Mouse (Mus musculus) retina, embryonic 14.5 days (tissue): ENCODE data around the gene Zbed4.
"Not testable (repeated sequence)": the region's sequence is repeated elsewhere in the genome, so short reads cannot be mapped to it uniquely, and the experiment has no call there.

Experiments
- DNase-seq: peaks from one replicate; pipeline ENCODE4 v3.0.0-alpha.2; 2015; ENCODE audit warnings: low spot score

Zbed4 gene

GRCm38 (mm10) chr15:88751564-88752402 lies at the start of gene Zbed4:
Zbed4 (plus strand) TSS chr15:88751660.
- peak; percentile 63 for DNase-seq

DNA sequence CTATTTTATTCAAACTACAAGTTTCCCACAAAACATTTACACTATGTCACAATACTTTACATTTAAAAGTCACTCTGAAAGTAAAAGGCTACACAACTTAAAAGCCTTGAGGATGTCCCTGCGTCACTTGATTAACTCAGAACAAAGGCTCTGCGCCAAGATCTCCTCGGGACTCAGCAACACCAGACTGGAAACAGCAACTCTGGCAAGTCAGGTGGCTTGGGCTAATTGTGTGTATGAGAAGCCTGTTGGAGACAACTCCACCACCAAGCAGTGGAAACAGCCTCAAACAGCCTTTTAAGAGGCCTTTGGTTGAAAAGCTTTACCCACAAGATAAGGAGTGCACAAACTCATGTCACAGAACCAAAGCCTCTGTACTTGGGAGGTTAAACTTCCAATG lies 49.0 kb upstream of the Zbed4 start:
- no peak for DNase-seq

DNA sequence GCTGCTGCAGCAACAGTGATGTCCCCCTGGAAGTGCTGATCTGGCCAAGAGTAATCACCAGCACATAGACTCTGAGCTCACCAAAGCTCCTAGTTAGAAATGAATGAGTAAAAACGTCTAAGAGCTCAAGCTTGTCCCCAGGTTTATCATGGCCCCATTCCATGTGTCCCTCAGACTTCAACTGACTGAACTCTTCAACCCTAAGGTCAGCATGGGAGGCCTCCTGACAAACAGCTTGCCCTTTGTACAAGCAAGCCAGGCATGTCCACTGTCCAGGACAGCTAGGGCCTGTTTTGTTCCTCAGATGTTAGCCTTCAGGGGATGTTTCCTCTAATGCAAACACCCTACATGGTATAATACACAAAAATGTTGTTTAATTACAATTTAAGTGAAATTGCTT lies 47.2 kb upstream of the Zbed4 start:
- no peak for DNase-seq

DNA sequence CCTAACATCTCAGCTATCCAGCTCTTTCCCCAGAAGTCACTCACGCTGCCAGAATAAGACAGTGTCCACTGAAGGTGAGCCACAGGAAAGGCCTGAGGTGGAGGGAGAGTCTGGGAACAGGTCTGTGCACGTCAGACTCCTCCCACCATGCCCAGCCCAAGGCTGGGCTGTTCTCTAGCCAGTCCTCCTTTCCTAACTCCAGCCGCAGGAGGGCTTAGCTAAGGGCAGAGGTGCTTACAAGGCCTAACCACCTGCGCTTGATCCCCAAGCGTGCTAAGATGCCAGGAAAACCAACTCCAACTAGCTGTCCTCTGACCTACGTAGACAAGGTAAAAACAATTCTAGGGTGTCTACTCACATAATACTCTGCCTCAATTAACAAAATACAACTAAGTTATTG lies 45.1 kb upstream of the Zbed4 start:
- DNase-seq = no peak

DNA sequence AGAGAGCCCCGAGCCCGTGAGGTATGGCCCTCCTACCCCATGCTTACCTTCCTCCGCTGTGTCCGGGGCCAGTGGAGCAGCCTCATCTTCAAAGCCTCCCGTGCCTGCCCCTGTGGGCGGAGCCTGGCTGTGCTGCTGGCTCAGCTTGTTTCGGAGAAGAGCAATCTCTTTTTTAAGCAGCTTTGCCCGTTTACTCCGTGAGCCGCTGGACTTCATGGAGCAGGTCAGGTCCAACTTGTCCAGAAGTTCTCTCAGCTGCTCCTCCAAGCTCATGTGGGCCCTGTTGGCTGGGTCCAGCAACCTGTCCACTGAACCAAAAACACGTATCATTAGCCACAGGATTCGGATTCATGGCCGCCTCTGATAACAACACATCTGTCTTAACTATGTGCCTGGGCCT lies 44.5 kb upstream of the Zbed4 start:
- not testable (repeated sequence) for DNase-seq

GRCm38 (mm10) chr15:88708204-88708603 lies 43.3 kb upstream of the Zbed4 start:
- DNase-seq = no peak

- no peak for DNase-seq
These were observed 42.6 kb upstream of the Zbed4 start for GRCm38 (mm10) chr15:88708657-88709511.

DNA sequence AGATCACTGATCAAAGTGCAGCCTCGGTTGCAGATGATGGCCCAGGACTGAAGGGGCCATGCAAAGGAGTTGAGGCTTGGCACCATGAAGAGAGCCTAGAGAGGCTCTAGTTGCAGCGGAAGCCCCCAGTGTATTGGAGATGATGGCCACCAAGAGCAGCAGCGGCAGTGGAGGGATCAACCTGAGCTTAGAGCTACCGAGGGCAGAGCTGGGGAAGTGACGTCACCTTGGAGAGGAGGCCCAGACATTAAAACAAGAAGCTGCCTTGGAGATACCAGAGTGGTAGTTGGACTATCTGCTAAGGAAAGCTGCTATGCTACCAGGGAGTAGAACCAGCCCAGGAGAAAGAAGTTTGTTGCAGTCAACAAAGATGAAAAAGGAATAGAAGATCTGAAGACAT lies 41.6 kb upstream of the Zbed4 start:
- no peak for DNase-seq

DNA sequence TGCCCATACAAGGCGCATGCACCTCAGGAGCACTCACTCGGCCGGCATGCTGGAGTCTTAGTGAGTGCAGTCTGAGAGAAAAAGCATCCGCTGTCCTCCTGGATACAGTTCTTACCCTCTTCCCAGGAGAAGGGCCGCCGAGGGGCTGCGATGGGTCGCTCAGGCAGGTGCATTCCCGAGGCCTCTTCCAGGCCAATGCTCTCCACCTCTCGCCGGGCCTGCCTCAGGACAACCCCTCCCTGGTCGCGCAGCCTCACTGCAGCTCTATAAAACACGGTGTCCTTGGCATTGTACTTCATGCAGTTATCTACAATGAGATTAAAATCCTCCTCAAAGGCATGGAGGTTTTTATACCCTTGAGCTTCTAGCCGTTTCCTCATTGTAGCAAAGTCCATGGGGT lies 39.0 kb upstream of the Zbed4 start:
- DNase-seq = no peak

- no peak for DNase-seq
These were observed 37.4 kb upstream of the Zbed4 start for GRCm38 (mm10) chr15:88714021-88714589.

DNA sequence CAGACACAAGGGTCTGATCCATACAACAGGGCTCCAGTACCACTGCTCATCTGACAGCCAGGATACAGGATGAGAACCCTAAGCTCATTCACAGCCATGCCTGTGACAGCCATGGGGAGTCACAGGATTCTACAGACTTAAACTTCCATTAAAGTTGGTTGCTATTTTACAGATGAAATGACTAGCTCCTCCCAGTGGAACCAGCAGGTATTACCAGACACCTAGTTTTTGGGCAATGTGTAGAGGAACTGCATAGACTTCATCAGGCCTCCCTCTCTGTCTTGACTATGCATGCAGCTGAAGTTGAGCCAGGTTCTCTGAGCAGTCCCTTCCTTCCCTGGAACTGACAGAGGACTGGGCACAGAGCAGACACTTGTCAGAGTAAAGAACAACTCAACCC lies 35.1 kb upstream of the Zbed4 start:
- peak; percentile 50 for DNase-seq

GRCm38 (mm10) chr15:88717239-88717638 lies 34.2 kb upstream of the Zbed4 start:
- DNase-seq = no peak

GRCm38 (mm10) chr15:88723205-88723604 lies 28.3 kb upstream of the Zbed4 start:
- no peak for DNase-seq

- DNase-seq = no peak
These were observed 27.1 kb upstream of the Zbed4 start for GRCm38 (mm10) chr15:88724311-88724710.

GRCm38 (mm10) chr15:88725036-88725435 lies 26.4 kb upstream of the Zbed4 start:
- DNase-seq = no peak

DNA sequence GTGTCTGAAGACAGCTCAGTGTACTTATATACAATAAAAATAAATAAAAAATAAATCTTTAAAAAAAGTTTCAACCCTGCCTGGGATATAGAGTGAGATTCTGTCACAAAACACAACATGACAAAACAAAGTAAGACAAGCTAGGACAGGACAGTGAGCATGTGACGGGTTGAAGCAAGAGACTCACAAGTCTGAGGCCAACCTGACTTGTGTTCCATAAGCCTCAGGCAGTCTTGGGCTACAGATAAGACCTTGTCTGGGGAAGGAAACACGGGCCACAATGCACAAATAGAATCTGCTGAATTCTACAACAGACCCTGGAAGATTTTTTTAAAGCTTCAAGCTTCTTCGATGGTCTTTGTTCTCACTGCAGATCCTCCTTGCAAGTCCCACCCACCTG lies 24.3 kb upstream of the Zbed4 start:
- no peak for DNase-seq

- no peak for DNase-seq
These were observed 20.7 kb upstream of the Zbed4 start for GRCm38 (mm10) chr15:88730717-88731116.

- no peak for DNase-seq
These were observed 18.9 kb upstream of the Zbed4 start for GRCm38 (mm10) chr15:88732405-88733020.

DNA sequence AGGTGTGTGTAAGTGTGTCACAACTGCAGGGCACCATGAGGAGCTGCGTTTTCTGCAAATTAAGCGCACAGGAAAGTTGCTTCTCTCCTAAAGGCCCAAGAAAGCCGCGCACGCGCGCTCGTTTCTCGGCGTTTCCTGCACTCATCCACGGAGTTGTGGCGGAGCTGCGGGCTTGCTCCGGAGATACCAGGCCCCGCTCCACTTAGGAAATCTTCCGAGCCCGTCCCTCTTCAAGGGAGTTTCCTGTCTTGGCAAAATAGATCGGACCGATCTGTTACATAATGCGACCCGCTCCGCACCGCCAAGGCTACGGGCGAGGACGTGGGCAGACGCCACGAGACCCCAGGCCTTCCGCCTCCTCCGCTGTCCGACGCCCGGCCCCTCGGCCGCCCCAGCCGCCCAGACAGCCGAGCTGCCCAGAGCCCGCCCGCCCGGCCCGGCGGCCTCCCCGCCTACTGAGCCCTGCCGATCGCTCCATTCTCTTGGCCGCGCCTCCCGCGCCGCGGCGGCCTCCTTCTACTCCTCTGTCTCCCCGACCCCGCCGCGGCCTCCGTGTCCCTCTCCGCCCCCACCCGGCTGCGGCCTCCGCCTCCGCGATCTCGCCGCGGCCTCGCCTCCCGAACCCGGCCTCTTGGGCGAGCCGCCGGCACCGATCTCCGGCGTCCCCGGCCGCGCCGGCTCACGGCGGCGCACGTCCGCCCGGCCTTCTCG lies 18.3 kb upstream of the Zbed4 start:
- peak; percentile 67 for DNase-seq

GRCm38 (mm10) chr15:88733834-88734571 lies 17.5 kb upstream of the Zbed4 start, which contains the start of gene Brd1:
Brd1 (minus strand) TSS chr15:88734233.
- peak; percentile 79 for DNase-seq

DNA sequence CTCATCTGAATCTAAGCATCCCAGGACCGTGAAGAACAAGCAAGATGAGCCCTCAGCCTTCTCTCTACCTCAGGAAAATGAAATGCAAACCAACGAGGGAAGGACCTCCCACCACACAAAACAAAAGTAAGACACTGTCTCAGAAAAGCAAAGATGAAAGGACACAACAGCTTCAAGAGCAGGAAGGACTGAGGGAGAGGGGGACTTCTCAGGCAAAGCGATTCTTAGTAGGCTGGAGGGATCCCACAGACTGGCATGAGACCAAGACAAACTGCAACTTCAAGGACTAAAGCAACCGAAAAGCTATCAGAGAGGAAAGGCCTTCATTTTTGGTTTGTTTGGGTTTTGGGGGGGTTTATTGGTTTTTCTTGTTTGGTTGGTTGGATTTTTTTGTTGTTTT lies 15.3 kb upstream of the Zbed4 start:
- DNase-seq = no peak
